Mouse (Mus musculus) heart, adult 11 months (tissue): ENCODE results near the gene Nrxn2.
A peak's percentile ranks its signal among the peaks of the same experiment; 100 is the strongest.

Experiments used
- DNase-seq: peaks from one replicate; pipeline ENCODE4 v3.0.0; 2022

The Nrxn2 gene

GRCm38 (mm10) chr19:6452672-6453310 is 34.3 kb downstream of the Nrxn2 start:
- peak; percentile 86 for DNase-seq

DNA sequence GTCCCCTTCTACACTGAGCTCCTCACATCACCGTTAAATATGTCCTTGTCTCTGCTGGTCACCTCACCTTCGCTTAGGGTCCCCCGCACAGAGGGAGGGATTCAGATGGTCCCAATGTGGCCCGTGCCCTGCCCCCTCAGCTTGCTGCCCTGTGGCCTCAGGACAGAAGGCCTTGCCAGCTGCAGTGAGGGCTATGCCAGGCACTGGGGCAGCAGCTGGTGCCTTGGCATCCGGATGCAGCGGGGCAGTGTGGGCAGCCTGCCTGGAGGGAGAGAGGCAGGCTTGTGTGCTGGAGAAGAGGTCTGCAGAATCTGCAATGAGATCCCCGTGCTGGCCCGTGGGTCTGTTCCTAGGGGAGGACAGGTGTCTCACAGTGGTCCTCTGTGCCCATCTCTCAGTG is 34.8 kb downstream of the Nrxn2 start:
- peak; percentile 90 for DNase-seq

- peak; percentile 90 for DNase-seq
Observed at GRCm38 (mm10) chr19:6454041-6454720, 35.6 kb downstream of the Nrxn2 start.

GRCm38 (mm10) chr19:6459504-6459903 is 41.0 kb downstream of the Nrxn2 start:
- peak; percentile 88 for DNase-seq

DNA sequence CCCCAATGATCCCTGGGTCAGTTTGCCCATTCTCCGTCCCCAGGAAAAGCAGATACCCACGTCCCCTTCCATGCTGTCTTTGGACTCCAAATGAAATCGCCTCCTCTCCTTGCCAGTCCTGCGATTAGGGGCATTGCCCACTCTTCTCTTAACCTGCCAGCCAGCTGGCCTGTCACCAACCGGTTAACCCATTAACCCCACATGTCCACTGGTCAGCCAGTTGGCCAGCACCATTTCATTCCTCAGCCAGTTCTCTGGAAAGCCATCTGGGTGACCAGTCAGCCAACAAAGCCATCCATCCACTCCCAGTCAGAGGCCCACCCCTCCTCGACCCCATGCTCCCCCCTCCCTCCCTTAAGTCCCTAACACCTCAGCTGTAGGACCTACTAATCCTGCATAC is 44.3 kb downstream of the Nrxn2 start:
- DNase-seq, result no peak

- peak; percentile 94 for DNase-seq
Observed at GRCm38 (mm10) chr19:6464306-6465071, 46.0 kb downstream of the Nrxn2 start.

DNA sequence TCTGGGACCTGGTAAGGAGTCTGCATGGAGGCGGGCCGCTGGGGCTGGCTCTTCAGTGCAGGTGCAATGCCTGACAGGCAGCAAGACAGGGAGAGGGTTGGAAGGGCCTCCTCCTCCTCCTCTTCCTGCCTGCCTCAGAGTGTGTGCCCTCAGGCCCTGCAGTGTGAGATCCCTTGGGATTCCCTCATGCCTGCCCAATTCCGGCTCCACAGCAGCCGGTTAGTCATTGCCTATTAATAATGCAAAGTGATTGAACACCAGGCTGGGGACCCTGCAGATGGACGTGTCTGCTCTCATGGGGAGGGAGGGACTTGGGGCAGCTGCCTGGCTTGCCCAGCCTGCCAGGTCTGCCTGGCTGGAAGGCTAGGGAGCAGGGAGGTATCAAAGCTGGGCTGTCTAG is 46.6 kb downstream of the Nrxn2 start:
- DNase-seq, result no peak

DNA sequence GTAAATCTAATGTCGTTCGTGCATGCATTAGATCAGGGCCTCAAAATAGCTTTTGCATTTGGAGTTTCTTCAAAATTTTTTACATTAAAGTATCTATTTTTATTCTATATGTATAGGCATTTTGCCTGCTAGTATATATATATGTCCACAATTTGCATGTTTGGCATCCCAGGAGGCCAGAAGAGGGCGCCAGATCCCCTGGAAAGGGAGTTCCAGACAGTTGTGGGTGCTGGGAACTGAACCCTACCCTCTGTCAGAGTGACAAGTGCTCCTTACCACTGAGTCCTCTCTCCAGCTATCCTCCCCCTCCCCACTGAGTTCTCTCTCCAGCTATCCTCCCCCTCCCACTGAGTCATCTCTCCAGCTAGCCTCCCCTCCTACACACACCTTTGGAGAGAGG is 48.4 kb downstream of the Nrxn2 start:
- no peak for DNase-seq

GRCm38 (mm10) chr19:6467374-6467979 is 48.9 kb downstream of the Nrxn2 start:
- no peak for DNase-seq

- DNase-seq, result no peak
Observed at GRCm38 (mm10) chr19:6471630-6472029, 53.1 kb downstream of the Nrxn2 start.

- no peak for DNase-seq
Observed at GRCm38 (mm10) chr19:6472821-6473220, 54.3 kb downstream of the Nrxn2 start.

GRCm38 (mm10) chr19:6474706-6475105 is 56.2 kb downstream of the Nrxn2 start:
- no peak for DNase-seq

- DNase-seq, result peak; percentile 96
Observed at GRCm38 (mm10) chr19:6475129-6475528, 56.6 kb downstream of the Nrxn2 start.

GRCm38 (mm10) chr19:6477007-6477406 is 58.5 kb downstream of the Nrxn2 start:
- no peak for DNase-seq

- no peak for DNase-seq
Observed at GRCm38 (mm10) chr19:6478566-6478965, 60.0 kb downstream of the Nrxn2 start.

GRCm38 (mm10) chr19:6482886-6483285 is 64.4 kb downstream of the Nrxn2 start:
- no peak for DNase-seq

DNA sequence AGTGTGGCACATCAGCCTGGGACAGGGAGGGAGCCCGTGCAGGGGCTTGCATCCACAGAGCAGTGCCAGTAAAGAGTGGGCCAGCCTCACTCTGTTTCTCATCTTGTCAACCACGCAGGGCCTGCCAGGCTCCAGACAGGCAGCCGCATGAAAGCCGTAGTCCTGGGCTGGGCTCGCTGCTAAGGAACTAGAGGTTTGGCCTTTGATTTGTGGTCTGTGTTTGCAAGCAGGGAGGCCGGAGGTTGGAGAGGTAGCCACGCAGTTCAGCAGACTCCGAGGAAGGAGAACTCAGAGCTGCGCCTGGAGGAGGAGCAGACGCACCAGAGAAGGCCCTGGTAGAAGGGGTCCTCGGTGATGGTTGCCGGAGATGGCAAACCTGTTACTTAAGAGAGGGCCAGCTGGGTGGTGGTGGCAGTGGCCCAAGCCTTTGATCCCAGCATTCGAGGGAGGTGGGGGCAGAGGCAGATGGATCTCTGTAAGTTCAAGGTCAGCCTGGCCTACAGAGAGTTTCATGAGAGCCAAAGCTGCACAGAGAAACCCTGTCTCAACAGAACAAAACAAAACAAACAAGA is 66.6 kb downstream of the Nrxn2 start:
- DNase-seq, result no peak

- DNase-seq, result peak; percentile 96
Observed at GRCm38 (mm10) chr19:6489030-6489429, 70.5 kb downstream of the Nrxn2 start.

DNA sequence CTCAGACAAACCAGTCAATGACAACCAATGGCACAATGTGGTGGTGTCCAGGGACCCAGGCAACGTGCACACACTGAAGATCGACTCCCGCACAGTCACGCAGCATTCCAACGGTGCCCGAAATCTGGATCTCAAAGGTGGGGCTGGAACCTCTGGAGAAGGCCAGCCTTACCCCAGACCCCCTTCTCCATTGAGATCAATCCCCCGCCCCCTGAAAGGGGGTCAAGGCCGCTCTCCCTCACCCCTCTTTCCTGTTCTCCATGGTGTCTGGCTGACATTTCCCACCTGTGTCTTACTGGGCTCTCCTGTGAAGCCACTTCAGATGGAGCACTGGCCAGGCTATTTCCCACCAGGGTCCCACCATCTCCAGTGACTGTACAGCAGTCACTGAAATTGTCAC is 73.0 kb downstream of the Nrxn2 start:
- no peak for DNase-seq

- peak; percentile 96 for DNase-seq
Observed at GRCm38 (mm10) chr19:6492124-6492523, 73.6 kb downstream of the Nrxn2 start.

DNA sequence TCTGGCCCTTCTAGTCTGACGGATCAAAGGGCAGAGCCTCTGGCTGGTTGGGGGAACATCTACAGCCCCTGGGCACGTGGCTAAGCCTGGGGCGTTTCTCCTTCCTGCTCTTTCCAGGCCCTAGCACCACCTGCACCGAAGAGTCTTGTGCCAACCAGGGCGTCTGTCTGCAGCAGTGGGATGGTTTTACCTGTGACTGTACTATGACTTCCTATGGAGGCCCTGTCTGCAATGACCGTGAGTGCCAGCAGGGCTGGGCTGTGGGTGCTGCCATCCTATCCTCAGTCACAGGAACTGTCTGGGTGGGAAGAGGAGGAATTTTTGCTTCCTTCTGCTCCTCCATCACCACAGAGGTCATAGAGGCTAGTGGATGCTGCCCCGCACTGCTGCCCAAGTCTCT is 74.7 kb downstream of the Nrxn2 start:
- DNase-seq, result no peak

DNA sequence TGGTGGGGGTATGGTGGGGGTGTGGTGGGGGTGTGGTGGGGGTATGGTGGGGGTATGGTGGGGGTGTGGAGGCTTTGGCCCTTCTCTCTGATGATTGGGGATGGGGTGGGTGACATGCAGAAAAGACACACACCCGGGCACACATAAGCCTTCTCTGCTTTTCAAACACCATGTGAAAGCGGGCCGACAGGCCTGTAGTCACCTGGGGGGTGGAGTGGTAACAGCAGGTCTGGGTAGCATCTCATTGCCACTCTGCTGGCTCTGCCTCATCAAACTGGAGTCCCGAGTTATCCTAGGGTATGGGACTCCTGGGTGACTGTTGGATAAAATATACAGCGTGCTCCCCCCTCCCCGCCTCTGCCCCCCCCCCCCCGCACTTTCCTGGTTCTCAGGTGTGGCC is 75.5 kb downstream of the Nrxn2 start:
- DNase-seq, result no peak

DNA sequence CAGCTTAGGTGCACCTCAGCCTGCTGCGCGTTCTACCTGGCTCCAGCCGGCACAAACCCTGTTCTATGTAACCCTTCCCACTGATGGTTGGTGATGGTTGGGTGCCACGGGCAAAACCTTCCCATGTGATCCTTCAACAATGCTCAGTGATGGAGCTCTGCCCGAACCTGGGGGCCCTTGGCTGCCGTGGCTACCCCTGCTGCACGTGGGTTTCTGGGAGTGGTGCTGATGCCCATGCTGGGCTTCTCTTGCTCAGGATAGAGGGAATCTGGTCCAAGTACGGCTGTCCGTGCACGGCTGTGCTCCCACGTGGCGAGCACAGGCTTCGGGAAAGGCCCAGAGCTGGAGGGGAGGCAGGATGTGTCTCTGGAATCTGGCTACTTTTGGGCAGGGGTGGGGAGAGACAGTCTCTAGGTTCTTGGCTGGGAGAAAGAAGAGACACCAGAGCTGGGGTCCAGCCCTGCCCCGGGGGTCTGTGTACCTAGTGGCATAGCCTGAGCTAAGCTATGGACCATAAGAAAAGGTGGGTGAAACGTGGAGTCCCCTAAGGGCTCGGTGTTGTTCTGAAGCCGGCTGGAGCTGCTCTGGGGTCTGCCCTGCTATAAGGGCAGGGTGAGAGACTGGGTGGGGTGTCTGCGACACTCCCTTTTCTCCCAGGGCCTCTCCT is 76.1 kb downstream of the Nrxn2 start:
- no peak for DNase-seq
